Mouse (Mus musculus) forebrain, embryonic 11.5 days (tissue): Measurements from ENCODE around the gene Olfr612. TPM values are rescaled to one million over a fixed set of nuclear protein-coding genes. Genes with fewer than 3 reads are reported as not detected.
"Not testable (repeated sequence)": the region's sequence is repeated elsewhere in the genome, so short reads cannot be mapped to it uniquely, and the experiment has no call there.

Source experiments
- ATAC-seq: fragments of 200-750 bp; cut with Nextera tagmentation; replicated peaks from 2 replicates; pipeline ENCODE4 v1.8.0; 2017; ENCODE audit warnings: moderate TSS enrichment; ENCODE audit not compliant: low FRiP score
- DNase-seq: peaks from one replicate; pipeline ENCODE4 v3.0.0-alpha.2; 2017; ENCODE audit warnings: low spot score
- H3K27ac ChIP-seq: fragments of 300-500 bp; sonication (generic); 2 replicates; pipeline ENCODE4 v1.5.1; 2014; ENCODE audit warnings: low read depth, low read length
- H3K27me3 ChIP-seq: fragments of 300-500 bp; sonication (generic); 2 replicates; pipeline ENCODE4 v1.6.1; 2014; ENCODE audit warnings: mild to moderate bottlenecking, low read length, mixed read lengths; ENCODE audit not compliant: control insufficient read depth, insufficient read depth
- H3K36me3 ChIP-seq: fragments of 300-500 bp; sonication (generic); 2 replicates; pipeline ENCODE4 v1.6.1; 2014; ENCODE audit warnings: mild to moderate bottlenecking, low read length, moderate library complexity, mixed read lengths; ENCODE audit not compliant: control insufficient read depth, insufficient read depth
- H3K4me1 ChIP-seq: fragments of 300-500 bp; sonication (generic); replicated peaks from 2 replicates; pipeline ENCODE4 v1.6.1; 2014; ENCODE audit warnings: low read length, mixed read lengths; ENCODE audit not compliant: control insufficient read depth, insufficient read depth
- H3K4me2 ChIP-seq: fragments of 300-500 bp; sonication (generic); 2 replicates; pipeline ENCODE4 v1.6.1; 2014; ENCODE audit warnings: low read depth, mild to moderate bottlenecking, low read length, moderate library complexity, mixed read lengths; ENCODE audit not compliant: severe bottlenecking
- H3K4me3 ChIP-seq: fragments of 300-500 bp; sonication (generic); 2 replicates; pipeline ENCODE4 v1.5.1; 2014; ENCODE audit warnings: low read depth, low read length
- H3K9ac ChIP-seq: fragments of 300-500 bp; sonication (generic); 2 replicates; pipeline ENCODE4 v1.6.1; 2014; ENCODE audit warnings: low read length
- H3K9me3 ChIP-seq: fragments of 300-500 bp; sonication (generic); 2 replicates; pipeline ENCODE4 v1.6.1; 2016; ENCODE audit warnings: low read length, mixed read lengths; ENCODE audit not compliant: control insufficient read depth
- WGBS: fragments of 180-500 bp; shearing (Covaris S2); extraction: QIAGEN DNeasy Blood & Tissue Kit; methylation state at CpG from one replicate; pipeline ENCODE4 v1.1.7; 2014; 5-methylcytosine and 5-hydroxymethylcytosine counted together
- polyA plus RNA-seq: library from polyadenylated mRNA; unstranded; fragments of >200 nt; fragmentation: Nextera tagmentation; extraction: Ambion mirVana; gene quantifications from 2 replicates; pipeline ENCODE4 v1.2.1, GENCODE M21; 2014

Gene Olfr612
- polyA plus RNA-seq: not detected in 2 replicates

DNA sequence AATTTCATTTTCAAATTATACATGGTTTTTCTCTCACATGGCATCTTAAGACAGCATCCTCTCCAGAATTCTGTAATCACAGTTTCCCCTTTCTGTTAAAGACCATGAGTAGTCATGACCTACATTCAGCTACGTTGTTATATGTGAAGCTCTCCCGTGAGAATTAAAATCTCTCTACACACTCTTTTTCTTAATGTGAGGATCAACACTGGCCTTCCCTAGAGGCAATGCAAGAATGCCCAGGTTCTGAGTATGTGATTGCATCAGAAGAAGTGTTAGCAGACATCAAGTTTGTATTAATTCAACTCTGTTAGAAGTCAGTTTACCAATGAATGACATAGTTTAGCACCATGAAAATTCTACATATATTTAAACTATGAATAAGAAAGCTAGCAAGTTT lies at the start of gene Olfr612:
Gene Olfr612, minus strand, starts transcription at position 101 of the 400 bp plus-strand sequence.
- not testable (repeated sequence) for ATAC-seq
- 85% methylated on average over 2 of the region's 2 CpGs for WGBS

GRCm38 (mm10) chr7:103589803-103590202 lies 47.3 kb upstream of the Olfr612 start, which contains the start of gene Olfr618:
Olfr618 (plus strand) TSS chr7:103590103.
- no peaks in the 10 kb centered on the region for H3K4me1 ChIP-seq
- WGBS: 64% methylated on average over 2 of the region's 2 CpGs
- no peak for DNase-seq
- no peaks in the 10 kb centered on the region for H3K27me3 ChIP-seq
- H3K4me2 ChIP-seq: no peak within 1 kb of the TSS
- H3K36me3 ChIP-seq: no peaks in the 10 kb centered on the region
- H3K9me3 ChIP-seq: no peaks in the 10 kb centered on the region
- no peak for ATAC-seq
- H3K4me3 ChIP-seq: no peak within 1 kb of the TSS
- H3K9ac ChIP-seq: no peak within 1 kb of the TSS
- no peak within 1 kb of the TSS for H3K27ac ChIP-seq

More for the DNA sequence above, at the start of gene Olfr612:
- not testable (repeated sequence) for H3K9me3 ChIP-seq, H3K27me3 ChIP-seq, H3K4me1 ChIP-seq, DNase-seq, H3K9ac ChIP-seq, H3K36me3 ChIP-seq, H3K4me2 ChIP-seq, H3K4me3 ChIP-seq, H3K27ac ChIP-seq

DNA sequence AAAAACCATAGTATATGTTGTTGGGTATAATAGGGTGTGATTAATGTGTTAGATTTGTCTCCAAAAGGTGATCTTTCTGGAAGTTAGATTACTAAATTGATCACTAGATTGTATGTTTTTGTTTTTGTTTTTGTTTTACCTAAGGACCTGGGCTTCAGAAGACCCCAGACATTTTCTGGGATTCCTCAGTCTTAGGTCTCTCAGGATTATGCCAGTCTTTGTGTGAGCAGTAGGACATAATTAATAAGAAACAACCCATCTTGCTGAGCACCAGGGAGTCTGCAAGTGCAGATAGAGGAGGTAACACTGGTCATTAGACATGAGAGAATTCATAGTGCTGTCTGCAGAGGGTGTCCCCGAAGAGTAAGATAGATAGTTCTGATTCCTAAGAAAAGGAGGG lies 30.2 kb upstream of the Olfr612 start, which contains the start of gene Olfr617:
Gene Olfr617, plus strand, starts transcription at position 301 of the 400 bp plus-strand sequence.
- Histone ChIP-seq H3K4me3 (no peak within 1 kb of the TSS), H3K4me1 (no peaks in the 10 kb centered on the region), H3K27ac (no peak within 1 kb of the TSS), H3K9ac (no peak within 1 kb of the TSS), H3K27me3 (no peaks in the 10 kb centered on the region), H3K36me3 (no peaks in the 10 kb centered on the region), H3K4me2 (no peak within 1 kb of the TSS), H3K9me3 (no peaks in the 10 kb centered on the region)
- WGBS: 90% methylated on average over 1 of the region's 1 CpGs
- DNase-seq: no peak
- no peak for ATAC-seq

DNA sequence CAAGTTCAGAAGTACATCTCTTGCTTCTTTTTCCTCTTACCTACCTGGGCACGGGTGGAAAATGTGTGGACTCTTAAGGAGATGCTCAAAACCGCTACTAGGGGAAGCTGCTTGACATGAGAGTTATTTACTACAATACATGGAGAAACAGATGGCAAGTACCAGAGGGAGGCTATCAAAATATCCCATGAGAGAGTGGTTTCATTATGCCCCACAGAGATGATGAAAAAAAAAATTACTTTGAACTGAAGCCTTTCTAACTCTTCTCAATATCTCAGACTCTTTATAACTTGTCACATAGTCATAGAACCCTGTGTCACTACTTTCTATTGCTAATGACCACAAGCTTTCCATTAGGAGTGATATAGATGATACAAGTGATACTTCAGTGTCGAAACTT lies 26.5 kb upstream of the Olfr612 start, which contains the start of gene Olfr616:
Gene Olfr616, minus strand, starts transcription at position 101 of the 400 bp plus-strand sequence.
- H3K4me3 ChIP-seq: no peak within 1 kb of the TSS
- ATAC-seq: no peak
- 87% methylated on average over 3 of the region's 3 CpGs for WGBS

GRCm38 (mm10) chr7:103555779-103556178 lies 13.3 kb upstream of the Olfr612 start, which contains the start of gene Olfr615:
Olfr615 (plus strand) TSS chr7:103556079.
- Histone ChIP-seq H3K4me1 (no peaks in the 10 kb centered on the region), H3K27me3 (no peaks in the 10 kb centered on the region)
- 88% methylated on average over 2 of the region's 2 CpGs for WGBS

More for the DNA sequence above, 26.5 kb upstream of the Olfr612 start, which contains the start of gene Olfr616:
- H3K36me3 ChIP-seq: no peaks in the 10 kb centered on the region
- DNase-seq: no peak
- H3K4me1 ChIP-seq: no peaks in the 10 kb centered on the region
- no peaks in the 10 kb centered on the region for H3K27me3 ChIP-seq
- no peaks in the 10 kb centered on the region for H3K9me3 ChIP-seq
- H3K4me2 ChIP-seq: no peak within 1 kb of the TSS
- no peak within 1 kb of the TSS for H3K27ac ChIP-seq
- H3K9ac ChIP-seq: no peak within 1 kb of the TSS

DNA sequence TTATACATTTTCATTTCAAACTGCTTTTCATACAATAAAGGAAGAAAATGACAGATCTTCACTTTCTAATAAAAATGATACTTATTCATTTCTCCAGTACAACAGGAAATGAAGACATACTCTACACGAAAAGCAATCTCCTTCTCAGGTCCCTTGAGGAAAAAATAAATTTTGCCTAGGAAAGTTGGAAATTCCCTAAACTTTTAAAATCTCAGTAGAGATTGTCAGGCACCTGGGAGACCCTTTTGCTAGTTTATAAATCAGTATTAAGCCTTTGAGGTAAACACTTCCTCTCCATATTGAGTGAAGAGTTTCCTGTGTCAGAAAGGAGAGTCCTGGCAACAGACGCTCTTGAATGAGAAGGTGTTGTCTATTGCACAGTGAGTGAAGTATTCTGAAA lies 5.3 kb upstream of the Olfr612 start, which contains the start of gene Olfr613:
Gene Olfr613, plus strand, starts transcription at position 301 of the 400 bp plus-strand sequence.
- Histone ChIP-seq H3K9ac (no peak within 1 kb of the TSS), H3K4me3 (no peak within 1 kb of the TSS), H3K4me2 (no peak within 1 kb of the TSS), H3K9me3 (no peaks in the 10 kb centered on the region), H3K27ac (no peak within 1 kb of the TSS), H3K36me3 (no peaks in the 10 kb centered on the region), H3K27me3 (no peaks in the 10 kb centered on the region), H3K4me1 (no peaks in the 10 kb centered on the region)
- 86% methylated on average over 2 of the region's 2 CpGs for WGBS
- DNase-seq (no peak), ATAC-seq (no peak)

More at GRCm38 (mm10) chr7:103555779-103556178, 13.3 kb upstream of the Olfr612 start, which contains the start of gene Olfr615:
- Histone ChIP-seq H3K4me3 (no peak within 1 kb of the TSS), H3K9ac (no peak within 1 kb of the TSS), H3K36me3 (no peaks in the 10 kb centered on the region), H3K9me3 (no peaks in the 10 kb centered on the region), H3K4me2 (no peak within 1 kb of the TSS), H3K27ac (no peak within 1 kb of the TSS)
- ATAC-seq: no peak
- no peak for DNase-seq

GRCm38 (mm10) chr7:103520746-103521145 lies 21.8 kb downstream of the Olfr612 start, which contains the start of gene Olfr611:
Olfr611 (minus strand) TSS chr7:103520846.
- H3K9me3 ChIP-seq, ATAC-seq, DNase-seq, H3K4me3 ChIP-seq, H3K27me3 ChIP-seq, H3K4me1 ChIP-seq, H3K36me3 ChIP-seq, H3K9ac ChIP-seq, H3K4me2 ChIP-seq, H3K27ac ChIP-seq: not testable (repeated sequence)
- 68% methylated on average over 1 of the region's 1 CpGs for WGBS

GRCm38 (mm10) chr7:103512022-103512421 lies 30.5 kb downstream of the Olfr612 start, which contains the start of gene Olfr610:
Olfr610 (minus strand) TSS chr7:103512122.
- no peak for DNase-seq
- no peaks in the 10 kb centered on the region for H3K27me3 ChIP-seq
- H3K27ac ChIP-seq: no peak within 1 kb of the TSS
- no peaks in the 10 kb centered on the region for H3K36me3 ChIP-seq
- no peak within 1 kb of the TSS for H3K4me2 ChIP-seq
- no peak for ATAC-seq
- no peak within 1 kb of the TSS for H3K4me3 ChIP-seq
- H3K4me1 ChIP-seq: no peaks in the 10 kb centered on the region
- no peaks in the 10 kb centered on the region for H3K9me3 ChIP-seq
- no peak within 1 kb of the TSS for H3K9ac ChIP-seq
- 89% methylated on average over 2 of the region's 2 CpGs for WGBS

DNA sequence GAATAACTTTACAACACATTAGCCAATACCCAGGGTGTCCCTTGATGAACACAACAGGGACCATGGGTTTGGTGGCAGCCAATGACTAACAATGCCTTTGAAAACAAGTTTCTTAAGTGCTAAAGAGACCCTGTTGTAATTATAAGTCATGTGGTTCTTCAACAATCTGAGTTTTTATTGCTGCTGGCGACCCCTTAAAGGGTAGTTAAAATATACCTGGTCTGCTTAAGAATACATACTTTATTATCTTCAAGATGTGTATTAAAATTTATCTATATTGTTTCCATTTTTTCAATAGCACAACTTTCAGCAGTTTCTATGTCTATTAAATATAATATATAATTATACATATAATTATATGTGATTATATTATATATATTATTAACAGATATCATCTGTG lies 44.6 kb downstream of the Olfr612 start, which contains the start of gene Olfr609:
Gene Olfr609, minus strand, starts transcription at position 101 of the 400 bp plus-strand sequence.
- 59% methylated on average over 1 of the region's 1 CpGs for WGBS
- no peak within 1 kb of the TSS for H3K4me2 ChIP-seq
- DNase-seq: no peak

More for the DNA sequence above, 44.6 kb downstream of the Olfr612 start, which contains the start of gene Olfr609:
- Histone ChIP-seq H3K27me3 (no peaks in the 10 kb centered on the region), H3K4me3 (no peak within 1 kb of the TSS), H3K9me3 (no peaks in the 10 kb centered on the region), H3K4me1 (no peaks in the 10 kb centered on the region), H3K27ac (no peak within 1 kb of the TSS), H3K36me3 (no peaks in the 10 kb centered on the region), H3K9ac (no peak within 1 kb of the TSS)
- ATAC-seq: no peak
